Mouse (Mus musculus) adrenal gland, postnatal 25 days (tissue): Measurements from ENCODE around the gene Rundc1. TPM values are rescaled to one million over a fixed set of nuclear protein-coding genes. Genes with fewer than 3 reads are reported as not detected.
A peak's percentile ranks its signal among the peaks of the same experiment; 100 is the strongest.
"Not testable (repeated sequence)": the region's sequence is repeated elsewhere in the genome, so short reads cannot be mapped to it uniquely, and the experiment has no call there.

Experiments used
- DNase-seq: peaks from one replicate; pipeline ENCODE4 v3.0.0; 2021; ENCODE audit warnings: mixed read lengths
- total RNA-seq: library from RNA; stranded (reverse); gene quantifications from 2 replicates; pipeline ENCODE4 v1.2.3, GENCODE M21; 2021

Gene Rundc1
- total RNA-seq, 1 experiment from 2014 or later: 26.4 TPM

DNA sequence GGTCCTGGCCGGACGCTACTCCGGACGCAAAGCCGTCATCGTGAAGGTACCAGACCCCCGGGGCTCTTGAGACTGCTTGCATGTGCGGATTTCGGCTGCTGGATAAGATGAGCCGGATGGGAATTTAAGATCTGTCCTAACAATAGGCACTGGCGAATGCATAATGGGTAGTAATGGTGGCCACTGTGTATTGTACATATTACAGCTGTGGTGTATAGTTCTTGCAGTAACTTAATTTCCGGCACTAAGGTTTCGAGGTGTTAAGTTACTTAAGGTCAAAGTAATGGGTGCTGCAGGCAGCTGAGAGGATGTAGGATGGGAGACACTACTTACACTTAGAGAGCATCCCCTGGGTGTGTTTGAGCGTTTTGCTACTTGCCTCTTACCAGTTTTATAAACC is 17.9 kb downstream of the Rundc1 start:
- no peak for DNase-seq

DNA sequence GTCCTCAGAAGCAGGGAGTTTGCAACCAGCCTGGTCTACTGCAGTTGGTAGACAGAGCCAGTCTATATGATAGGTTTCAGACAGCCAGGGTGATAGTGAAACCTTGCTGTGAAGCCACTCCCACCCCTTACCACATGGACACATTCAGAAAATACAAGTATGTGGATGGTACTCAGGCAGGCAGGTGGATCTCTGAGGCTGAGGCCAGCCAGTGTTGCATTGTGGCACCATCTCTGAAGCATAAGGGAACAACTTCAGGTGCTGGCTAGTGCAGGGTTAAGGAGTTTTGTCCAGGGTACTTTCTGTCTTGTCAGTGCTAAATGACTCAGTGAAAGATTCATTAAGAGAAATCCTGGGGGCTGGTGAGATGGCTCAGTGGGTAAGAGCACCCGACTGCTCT is 21.4 kb downstream of the Rundc1 start:
- DNase-seq: no peak

DNA sequence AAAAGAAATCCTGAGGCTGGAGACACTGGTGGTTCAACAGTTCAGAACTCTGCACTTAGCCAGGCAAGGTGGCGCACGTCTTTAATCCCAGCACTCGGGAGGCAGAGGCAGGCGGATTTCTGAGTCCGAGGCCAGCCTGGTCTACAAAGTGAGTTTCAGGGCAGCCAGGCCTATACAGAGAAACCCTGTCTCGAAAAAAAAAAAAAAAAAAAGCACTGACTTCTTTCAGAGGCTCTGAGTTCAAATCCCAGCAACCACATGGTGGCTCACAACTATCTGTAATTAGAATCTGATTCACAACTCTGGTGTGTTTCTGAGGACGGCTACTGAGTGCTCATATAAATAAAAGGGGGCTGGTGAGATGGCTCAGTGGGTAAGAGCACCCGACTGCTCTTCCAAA is 22.0 kb downstream of the Rundc1 start:
- DNase-seq: not testable (repeated sequence)

DNA sequence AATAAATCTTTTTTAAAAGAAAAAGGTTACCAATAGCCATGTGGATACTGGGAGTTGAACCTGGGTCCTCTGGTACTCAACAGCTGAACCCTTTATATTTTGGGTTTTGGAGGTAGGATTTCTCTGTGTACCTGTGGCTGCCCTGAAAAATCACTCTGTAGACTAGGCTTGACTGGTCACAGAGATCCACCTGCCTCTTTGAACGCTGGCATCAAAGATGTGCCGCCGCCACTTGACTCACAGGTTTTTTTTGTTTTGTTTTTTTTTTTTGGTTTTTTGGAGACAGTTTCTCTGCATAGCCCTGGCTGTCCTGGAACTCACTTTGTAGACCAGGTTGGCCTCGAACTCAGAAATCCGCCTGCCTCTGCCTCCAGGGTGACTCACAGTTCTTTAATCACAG is 22.9 kb downstream of the Rundc1 start:
- DNase-seq: no peak

DNA sequence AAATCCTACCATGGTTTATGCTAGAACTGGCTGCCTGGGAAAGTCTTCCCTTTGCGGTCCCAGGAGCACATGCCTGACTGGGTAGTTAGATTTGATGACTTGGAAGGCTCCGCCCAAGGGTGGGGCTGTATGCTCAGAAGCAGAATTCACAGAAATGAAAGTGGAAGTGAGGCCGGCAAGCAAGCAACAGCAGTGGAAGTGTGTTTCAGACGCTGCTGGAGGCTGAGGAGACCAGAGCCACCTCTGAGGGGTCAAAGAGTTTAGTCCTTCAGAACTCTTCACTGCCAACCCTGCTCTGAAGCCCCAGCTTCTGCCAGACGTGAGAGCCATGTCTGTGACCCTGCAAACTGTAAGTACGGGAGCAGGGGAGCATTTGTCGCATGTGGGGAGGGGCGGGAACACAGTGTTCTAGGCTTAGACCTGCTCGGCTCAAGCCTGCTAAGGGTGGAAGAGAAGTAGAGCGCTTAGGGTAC is 23.4 kb downstream of the Rundc1 start, which contains the start of gene Ifi35:
TSS of gene Ifi35 (plus strand) at position 134 of the 473 bp plus-strand sequence.
- peak; percentile 75 for DNase-seq

DNA sequence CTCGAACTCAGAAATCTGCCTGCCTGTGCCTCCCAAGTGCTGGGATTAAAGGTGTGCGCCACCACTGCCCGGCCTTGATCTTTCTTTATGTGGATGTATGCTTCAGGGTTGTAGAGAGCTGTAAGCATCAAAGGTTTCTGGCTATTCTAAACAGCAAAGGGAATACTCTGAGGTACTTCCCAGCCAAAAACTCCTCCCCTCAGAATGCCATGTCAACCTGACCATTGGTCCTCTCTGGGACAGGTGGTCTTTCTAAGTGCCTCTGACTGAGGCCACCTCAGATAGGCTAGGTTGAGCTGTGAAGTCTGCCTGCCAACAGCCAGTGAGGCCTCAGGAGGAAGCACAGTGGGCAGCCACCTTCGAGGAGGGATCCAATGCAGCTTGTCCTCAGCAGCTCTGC is 24.0 kb downstream of the Rundc1 start:
- no peak for DNase-seq

DNA sequence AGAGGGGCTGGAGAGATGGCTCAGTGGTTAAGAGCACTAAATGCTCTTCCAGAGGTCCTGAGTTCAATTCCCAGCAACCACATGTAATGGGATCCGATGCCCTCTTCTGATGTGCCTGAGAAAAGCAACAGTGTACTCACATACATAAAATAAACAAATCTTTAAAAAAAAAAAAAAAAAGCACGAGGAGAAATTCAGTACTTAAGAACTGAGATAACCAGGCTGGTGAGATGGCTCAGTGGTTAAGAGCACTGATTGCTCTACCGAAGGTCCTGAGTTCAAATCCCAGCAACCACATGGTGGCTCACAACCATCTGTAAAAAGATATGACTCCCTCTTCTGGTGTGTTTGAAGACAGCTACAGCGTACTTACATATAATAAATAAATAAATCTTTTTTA is 24.7 kb downstream of the Rundc1 start:
- DNase-seq: not testable (repeated sequence)

DNA sequence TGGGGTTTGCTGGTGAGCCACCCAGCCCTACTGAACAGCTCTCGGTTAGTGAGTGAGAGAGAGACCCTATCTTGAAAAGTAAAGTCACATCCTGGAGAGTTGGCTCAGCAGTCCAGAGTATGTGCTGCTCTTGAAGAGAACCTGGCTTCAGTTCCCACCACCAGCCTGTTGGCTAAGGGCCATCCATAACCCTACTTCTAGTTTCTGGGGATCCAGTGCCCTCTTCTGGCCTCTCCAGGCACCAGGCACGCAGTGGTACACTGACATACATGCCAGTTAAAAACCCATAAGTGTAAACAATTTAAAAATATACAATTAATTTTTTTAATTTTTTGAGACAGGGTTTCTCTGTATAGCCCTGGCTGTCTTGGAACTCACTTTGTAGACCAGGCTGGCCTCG is 25.5 kb downstream of the Rundc1 start:
- no peak for DNase-seq

DNA sequence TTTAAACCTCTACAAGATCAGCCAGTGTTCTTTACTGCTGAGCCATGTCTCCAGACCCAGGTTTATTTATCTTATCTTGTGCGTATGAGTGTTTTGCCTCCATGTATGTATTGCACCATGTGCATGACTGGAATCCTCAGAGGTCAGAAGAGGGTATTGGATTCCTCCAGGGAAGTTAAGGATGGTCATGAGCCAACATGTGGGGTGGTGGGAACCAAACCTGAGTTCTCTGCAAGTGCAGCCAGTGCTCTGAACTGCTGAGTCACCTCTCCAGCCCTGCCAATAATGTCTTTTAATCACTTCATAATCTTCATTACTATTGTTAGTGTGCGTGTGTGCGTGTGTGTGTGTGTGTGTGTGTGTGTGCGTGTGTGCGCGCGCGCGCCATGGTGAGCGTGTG is 26.7 kb downstream of the Rundc1 start:
- DNase-seq: no peak

DNA sequence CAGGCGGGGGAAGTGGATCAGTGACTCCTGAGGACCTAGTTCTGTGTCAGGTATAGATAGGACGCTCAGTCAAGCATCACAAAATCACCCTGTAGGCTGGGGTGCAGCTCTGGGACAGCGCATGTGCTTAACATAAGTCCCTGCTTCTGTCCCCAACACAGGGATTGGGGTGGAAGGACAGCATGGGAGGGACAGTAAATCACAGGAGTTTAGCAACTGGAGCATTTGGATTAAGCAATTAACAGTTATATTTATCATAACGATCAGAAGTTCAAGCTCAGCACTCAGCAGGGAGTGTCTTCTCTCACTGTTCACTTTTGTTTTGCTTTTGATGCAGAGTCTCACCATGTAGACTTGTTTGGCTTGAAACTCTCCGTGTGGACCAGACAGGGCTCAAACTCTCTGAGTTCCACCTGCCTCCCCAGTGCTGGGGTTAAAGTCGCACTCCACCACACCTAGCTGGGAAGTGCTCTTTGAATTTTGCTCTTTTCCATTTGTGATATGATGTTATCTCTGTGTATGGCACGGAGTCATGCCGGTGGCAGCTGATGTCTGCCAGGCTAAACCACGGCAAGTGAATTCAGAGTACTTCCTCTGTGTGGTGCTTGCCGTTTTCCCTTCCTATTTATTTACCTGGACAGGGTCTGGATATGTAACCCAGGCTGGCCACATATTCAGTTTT is 27.3 kb downstream of the Rundc1 start:
- DNase-seq: no peak

DNA sequence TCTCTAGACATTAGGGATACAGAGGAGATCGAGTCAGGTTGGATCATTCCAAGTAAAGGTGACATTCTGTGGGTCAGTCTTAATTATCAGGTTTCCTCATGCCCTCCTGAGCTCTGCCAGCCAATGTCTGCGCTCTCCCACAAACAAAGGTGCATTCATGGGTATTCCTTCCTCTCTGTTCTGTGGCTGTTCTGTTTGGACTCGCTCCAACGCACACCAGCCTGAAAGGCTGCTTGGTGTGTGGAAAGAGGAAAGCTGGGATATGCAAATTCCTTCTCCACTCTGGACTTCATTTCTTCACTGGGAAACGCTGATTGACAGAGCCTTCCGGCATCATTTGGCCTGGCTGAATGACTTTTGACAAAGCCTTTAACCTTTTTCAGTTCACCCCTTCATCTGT is 29.8 kb downstream of the Rundc1 start:
- no peak for DNase-seq

DNA sequence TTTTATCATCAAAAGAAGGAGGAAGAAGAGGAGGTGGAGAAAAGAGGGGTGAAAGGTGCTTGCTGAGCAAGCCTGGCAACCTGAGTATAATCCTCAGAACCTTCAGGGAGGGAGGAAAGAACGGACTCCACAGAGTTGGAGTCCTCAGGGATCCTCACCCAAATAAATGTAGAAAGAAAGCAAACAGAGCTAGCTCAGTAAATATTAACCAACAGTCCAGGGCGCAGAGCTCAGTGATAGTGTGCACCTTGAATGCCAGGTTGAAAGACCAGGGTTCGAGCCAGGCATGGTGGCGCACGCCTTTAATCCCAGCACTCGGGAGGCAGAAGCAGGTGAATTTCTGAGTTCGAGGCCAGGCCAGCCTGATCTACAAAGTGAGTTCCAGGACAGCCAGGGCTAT is 30.7 kb downstream of the Rundc1 start:
- DNase-seq: no peak

DNA sequence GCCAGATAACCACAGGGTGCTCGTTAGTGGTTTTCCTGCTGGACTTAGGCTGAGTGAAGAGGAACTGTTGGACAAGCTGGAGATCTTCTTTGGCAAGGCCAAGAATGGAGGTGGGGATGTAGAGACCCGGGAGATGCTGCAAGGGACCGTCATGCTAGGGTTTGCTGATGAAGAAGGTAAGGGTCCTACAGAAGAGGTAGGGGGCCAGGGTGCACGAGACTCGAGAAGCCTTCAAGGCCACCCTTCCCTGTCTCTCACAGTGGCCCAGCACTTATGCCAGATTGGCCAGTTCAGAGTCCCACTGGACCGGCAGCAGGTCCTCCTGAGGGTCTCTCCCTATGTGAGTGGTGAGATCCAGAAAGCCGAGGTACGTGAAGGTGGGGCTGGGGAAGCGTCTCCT is 32.7 kb downstream of the Rundc1 start:
- DNase-seq: no peak

DNA sequence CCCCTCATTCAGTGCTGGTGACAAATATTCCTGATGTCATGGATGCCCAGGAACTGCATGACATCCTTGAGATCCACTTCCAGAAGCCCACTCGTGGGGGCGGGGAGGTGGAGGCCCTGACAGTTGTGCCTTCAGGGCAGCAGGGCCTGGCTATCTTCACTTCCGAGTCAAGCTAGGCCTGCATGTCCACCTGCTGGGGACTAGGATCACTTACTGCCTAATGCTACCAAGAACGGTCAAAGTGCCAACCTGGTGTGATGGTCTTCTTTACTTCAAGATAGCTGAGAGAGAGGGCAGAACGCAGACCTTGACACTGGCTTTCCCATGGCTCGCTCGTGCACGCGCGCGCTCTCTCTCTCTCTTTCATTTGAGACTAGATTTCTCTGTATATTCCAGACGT is 33.3 kb downstream of the Rundc1 start:
- no peak for DNase-seq

DNA sequence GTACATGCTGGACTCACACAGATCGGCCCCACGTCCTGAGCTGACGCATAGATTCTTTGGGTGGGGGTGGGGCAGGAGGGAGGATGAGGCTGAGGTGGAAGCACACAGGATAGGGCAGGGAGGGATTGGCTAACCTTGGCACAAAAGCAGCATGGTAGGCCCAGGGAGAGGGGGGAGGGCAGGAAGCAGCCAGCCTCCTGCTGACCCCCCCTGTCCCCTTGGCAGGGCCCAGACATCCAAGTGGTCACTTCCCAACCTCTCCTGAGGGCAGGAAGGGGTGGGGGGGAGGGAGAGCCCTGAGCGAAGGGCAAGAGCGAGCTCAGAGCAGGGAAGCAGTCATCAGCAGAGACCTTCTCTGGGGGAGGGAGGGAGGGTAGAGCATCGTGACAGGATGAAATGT is 34.8 kb downstream of the Rundc1 start:
- no peak for DNase-seq

DNA sequence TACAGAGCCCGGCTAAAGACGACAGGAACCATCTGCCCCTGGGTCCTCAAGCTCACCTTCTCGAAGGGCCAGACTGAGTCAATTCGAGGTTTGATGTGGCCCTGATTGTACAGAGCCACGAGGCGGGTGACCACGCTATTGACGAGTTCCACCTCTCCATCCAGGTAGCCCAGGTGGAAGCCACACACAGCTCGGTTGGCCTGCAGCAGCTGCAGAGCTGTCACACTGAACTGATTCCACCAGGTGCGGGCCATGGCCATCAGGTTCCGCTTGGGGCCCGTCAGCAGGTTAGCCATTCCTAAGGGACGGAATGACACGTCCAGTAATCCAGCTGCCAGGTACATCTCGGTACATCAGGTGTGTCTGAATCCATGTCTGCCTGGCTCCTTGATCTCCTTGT is 35.4 kb downstream of the Rundc1 start:
- no peak for DNase-seq

DNA sequence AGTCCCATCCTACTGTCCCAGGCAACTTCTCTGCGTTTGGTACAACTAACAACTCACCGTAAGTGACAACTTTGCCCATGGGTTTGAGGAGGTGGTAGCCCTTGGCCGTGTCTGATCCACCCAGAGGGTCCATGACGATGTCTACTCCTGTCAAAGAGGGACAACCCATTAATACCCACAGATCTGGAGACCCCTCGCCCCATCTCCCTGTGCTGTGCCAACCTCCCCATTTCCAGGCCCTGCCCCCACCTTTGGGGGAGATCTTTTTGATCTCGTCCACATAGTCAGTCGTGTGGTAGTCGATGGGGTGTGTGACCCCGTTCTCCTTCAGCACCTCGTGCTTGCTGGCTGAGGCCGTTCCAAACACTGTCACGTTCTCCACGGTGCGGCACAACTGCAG is 37.3 kb downstream of the Rundc1 start:
- no peak for DNase-seq

DNA sequence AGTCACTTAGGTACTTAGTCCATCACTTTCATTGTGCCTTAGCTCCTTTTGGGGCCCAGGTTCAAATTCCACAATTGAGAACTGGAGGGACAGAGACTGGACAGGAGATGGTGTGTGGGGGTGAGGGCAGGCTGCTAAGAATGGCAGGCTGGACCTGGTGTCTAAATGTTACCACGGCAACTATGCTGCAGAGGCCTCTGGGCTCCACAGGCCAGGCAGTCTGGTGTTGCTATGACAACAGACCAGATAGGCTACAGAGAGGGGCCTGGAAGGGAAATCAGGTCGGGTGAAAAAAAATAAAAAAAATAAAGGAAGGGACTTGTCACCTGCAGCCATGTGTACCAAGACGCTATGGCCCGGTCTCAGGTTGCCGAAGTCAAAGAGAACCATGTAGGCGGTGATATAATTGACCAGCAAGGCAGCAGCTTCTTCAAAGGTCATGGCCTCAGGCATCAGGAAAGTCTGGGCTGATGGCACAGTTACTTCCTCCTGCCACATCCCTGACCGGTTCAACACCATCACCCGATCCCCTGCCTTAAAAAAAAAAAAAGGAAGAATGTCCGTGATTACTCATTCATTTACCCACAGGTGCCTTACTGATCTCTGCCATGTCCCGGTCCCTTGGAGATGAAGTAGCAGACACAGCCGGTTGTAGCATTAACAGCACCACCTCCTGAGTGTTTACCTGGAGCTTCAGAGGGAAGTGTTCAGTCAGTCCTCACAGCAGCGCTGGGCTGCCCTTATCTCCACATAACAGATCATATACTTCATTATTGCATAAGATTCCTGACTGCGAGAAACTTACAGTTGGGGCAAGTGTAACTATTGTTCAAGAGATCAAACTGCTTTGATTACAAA is 37.9 kb downstream of the Rundc1 start:
- DNase-seq: no peak

DNA sequence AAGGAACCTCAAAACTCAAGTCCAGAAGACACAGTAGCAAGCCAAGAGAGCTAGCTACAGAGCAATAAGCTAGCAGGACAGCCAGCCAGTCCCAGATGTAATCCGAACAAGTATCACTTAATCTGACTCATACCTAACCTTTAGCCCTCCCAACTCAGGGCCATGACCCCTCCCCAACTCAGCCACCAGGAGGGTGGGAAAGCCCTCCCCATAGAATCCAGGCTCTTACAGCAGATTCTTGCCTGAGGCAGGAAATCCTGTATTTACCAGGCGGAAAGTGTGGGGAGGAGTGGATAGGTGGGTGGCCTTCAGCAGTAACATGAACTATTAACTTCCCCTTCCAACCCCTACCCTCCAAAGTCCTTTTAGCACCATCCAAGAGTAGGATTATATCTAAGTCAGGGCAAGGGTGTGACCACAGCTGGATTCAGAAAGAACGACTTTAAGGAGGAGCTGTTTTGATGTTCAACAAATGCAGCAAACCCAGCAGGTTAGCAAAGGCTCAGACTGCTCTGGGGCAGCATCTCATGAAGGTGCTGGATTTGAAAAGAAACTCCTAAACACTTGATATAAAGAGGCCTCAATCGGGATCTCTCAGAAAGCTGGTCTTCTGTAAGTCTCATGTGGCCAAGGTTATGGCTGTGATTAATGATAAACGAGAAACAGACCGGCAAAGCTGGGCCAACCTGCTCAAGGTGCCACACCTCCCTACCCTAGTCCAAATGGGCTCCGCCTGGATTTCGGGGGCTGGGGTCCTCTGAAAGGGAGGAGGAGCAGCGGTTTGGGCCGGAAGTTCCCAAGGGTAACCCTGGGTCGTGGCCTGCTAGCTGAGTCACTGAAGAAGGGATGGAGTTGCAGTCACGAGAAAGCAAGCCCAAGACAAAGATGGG is 39.6 kb downstream of the Rundc1 start, which contains the start of gene Rnd2:
TSS of gene Rnd2 (plus strand) at position 789 of the 890 bp plus-strand sequence.
- DNase-seq: no peak

DNA sequence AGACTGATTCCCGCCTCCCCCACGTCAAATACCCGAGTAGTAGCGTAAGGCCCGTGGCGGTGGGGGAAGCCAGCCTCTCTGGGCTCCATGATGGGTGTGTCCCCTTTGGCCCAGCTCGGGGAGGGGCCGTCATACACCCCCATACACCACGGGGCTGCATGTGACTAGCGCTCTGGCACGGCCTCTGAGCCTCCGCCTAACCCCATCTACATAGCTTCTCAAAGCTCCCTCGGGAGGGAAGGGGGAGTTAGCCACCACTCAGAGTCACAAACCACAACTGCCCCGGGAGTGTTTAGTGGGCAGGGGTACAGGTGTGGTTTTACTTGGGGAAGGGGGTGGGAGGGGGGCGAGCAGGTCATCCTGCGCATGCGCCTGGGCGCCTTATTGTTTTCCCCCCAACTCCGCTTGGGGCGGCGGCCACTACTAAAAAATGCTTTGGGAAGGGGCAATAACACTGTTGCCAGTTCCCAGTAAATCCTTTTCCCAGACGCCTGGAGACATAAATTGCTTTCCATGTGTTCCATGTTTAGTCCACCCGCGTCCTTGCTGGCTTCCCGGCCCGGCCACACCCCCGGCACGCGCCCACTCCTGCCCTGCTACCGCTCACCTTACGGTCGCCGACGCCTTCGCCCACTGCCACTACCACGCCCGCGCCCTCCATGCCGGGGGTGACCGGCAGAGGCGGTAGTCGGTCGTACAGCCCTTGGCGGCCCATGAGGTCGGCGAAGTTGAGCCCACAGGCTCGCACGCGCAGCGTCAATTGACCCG is 40.4 kb downstream of the Rundc1 start:
- DNase-seq: peak; percentile 63

DNA sequence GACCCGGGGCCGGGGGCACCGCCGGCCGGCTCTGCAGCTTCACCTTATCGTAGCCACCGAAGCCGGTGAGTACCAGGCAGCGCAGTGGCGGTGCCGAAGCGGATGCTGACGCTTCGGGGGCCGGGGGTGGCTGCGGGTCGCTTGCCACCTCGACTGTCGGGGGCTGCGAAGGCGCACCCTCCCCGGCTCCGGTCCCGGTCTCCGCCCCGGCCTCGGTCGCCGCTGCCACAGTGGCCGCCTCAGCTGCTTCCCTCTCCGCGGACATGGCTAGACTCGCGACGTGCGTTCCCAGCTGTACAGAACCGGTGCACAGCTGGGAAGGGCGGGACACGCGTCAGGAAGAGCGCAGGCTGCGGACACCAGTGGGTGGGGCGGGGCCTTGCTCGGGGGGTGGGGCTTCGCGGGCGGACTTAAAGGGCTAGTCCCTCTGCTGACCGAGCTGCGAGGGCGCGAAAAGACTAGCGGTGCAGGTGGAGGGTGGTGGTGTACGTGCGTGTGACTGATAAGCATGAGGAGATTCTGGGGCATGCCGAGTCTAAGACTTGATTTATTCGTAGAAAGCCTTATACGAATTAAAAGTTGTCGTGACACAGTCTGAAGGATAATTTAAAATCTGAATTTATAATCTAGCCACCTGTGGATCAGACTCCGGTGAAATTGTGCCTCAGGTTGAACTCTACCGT is 41.1 kb downstream of the Rundc1 start, which contains the start of gene Vat1:
TSS of gene Vat1 (minus strand) at position 362 of the 683 bp plus-strand sequence.
- peak; percentile 85 for DNase-seq
